Mouse (Mus musculus): ENCODE data around the gene Cutc. TPM values are rescaled to one million over a fixed set of nuclear protein-coding genes. Genes with fewer than 3 reads are reported as not detected.

Cutc gene
- 6.8 and 7.7 TPM in 2 replicates for polyA plus RNA-seq (2012; rRNA removed)

DNA sequence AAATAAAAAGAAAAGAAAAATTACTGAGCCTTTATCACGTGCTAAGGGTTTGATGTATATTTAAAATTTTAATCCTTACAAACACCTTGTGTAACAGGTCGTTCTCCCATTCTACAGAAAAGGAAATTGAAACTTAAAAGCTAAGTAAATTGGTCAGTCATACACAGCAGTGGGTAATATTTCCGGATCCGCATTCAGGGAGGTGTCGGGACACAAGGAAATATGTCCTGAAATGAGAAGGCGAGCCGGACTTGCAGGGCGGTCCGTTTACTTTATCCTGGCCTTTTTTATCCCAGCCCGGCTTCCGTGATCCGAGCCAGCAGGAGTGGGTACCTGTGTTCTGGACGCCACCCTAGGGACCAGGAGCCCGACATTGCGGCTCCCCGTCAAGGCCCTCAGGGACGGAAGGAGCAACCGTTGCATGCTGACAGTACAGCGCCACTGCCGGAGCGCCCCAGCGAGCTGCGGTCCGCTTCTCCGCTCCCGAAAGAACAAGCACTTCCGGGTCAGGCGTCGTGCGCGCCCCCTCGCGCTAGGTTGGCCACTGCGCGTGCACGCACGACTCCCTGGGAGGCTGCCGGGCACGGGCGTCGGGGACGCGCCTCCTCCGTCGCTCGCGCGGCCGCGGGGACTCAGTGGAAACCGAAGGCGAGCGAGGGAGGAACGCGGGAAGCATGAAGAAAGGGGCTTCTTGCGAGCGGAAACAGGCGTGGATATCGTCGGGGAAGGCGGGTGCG is at the start of gene Cutc, which contains the start of gene Cox15:
Gene Cutc (plus strand): TSS at position 508 of the 737 bp plus-strand sequence.
Gene Cox15 (minus strand): TSS at position 512 of the 737 bp plus-strand sequence.

DNA sequence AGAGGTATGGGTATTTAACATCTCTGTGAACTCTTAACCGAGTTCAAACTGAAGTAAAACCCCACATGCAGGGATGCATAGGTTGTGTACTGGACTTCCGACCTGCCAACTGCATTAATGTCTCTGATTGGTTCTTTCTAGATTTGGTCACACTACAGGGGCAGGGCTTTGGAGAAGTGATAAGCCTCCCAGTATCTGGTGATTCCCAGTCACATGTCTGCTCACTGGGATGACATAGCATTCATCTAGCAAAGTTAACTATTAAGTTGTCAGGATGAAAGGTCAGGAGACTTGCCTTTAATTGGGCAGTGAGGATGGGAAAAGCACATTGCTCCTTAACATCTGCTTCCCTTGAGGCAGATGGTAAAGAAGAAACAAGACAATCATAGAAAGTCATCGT is 29.2 kb downstream of the Cutc start, which contains the start of gene Abcc2:
Gene Abcc2 (plus strand): TSS at position 213 of the 400 bp plus-strand sequence.

Other genes with a start within 250 kb of the Cutc start
- gene Got1, start 228.4 kb upstream of the Cutc start, polyA plus RNA-seq (2012; rRNA removed) = 31.5 and 36.8 TPM in 2 replicates
- gene Nkx2-3, start 140.7 kb upstream of the Cutc start, polyA plus RNA-seq (2012; rRNA removed) = 0.07 and 0.12 TPM in 2 replicates
- 20.3 and 24.2 TPM in 2 replicates for gene Slc25a28, start 78.1 kb upstream of the Cutc start, polyA plus RNA-seq (2012; rRNA removed)
- gene Entpd7, start 63.3 kb upstream of the Cutc start, polyA plus RNA-seq (2012; rRNA removed) = 1.5 and 1.6 TPM in 2 replicates
- 7.9 and 8.9 TPM in 2 replicates for gene Cox15, start within 50 bp of the Cutc start, polyA plus RNA-seq (2012; rRNA removed)
- gene Abcc2, start 29.2 kb downstream of the Cutc start, polyA plus RNA-seq (2012; rRNA removed) = 53.0 and 60.0 TPM in 2 replicates
- 3.9 and 4.3 TPM in 2 replicates for gene Dnmbp, start 187.2 kb downstream of the Cutc start, polyA plus RNA-seq (2012; rRNA removed)
- 188 and 210 TPM in 2 replicates for gene Cpn1, start 233.6 kb downstream of the Cutc start, polyA plus RNA-seq (2012; rRNA removed)

Data from liver, embryonic 18 days (tissue).